Mouse (Mus musculus): ENCODE data around the gene Krtap5-1.
"Not testable (repeated sequence)": the region's sequence is repeated elsewhere in the genome, so short reads cannot be mapped to it uniquely, and the experiment has no call there.

DNA sequence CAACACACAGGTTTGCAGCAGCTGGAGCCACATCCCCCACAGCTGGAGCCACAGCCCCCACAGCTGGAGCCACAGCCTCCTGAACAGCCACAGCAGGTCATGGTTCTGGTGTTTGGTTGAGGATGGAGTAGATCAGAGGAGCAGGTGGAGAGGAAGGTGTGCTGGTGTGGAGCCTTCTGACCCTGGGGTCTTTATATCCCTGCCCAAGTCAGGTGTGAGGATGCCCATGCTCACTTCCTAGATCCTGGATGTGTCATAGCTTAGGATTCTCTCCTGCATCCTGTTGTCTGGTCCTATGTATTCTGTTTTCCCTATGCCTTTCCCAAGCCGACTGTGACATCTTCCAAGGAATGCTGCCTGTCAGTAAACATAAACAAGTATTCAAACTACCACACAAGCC, 38.7 kb downstream of the Krtap5-1 start, which contains the start of gene Gm2431:
- not testable (repeated sequence) for TF ChIP-seq CTCF (IDR thresholded peaks at IDR 0.05; ENCODE audit: control insufficient read depth, insufficient read depth, insufficient replicate concordance, low read depth, low read length); POLR2A (IDR thresholded peaks at IDR 0.05; ENCODE audit: control insufficient read depth, low read depth, low read length)

All from testis, adult 2 months (tissue).